Mouse (Mus musculus): ENCODE data around the gene Olfr1315-ps1. TPM values are rescaled to one million over a fixed set of nuclear protein-coding genes. Genes with fewer than 3 reads are reported as not detected.

The Olfr1315-ps1 gene
- total RNA-seq (2021), result not detected
- long read RNA-seq, experiment 1, result 0 reads
- long read RNA-seq, experiment 2, result 0 reads

DNA sequence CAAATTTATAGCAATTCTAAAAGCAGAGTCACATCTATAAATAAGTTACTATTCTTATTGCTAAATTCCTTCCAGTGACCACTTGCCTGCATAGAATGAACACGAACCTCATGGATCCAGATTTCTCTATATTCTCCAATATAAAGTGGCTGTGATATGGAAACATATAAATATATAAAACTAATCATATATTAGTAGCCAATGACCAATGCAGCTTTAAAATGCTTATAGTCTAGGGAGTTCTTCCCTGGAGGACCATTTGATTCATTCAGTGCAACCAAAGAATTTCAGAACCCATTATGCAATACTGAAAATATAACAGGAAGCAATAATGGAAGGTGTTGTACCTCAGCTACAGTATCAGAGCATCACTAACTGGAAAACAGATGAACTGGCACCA lies at the start of gene Olfr1315-ps1:
Gene Olfr1315-ps1 (minus strand): TSS at position 101 of the 400 bp plus-strand sequence.
- no peak for TF ChIP-seq CTCF (conservative IDR thresholded peaks at IDR 0.05)
- no peak for DNase-seq (ENCODE audit: low spot score in 2 of 2)
- Histone ChIP-seq H3K27ac (no peak within 1 kb of the TSS), H3K4me3 (no peak within 1 kb of the TSS)

DNA sequence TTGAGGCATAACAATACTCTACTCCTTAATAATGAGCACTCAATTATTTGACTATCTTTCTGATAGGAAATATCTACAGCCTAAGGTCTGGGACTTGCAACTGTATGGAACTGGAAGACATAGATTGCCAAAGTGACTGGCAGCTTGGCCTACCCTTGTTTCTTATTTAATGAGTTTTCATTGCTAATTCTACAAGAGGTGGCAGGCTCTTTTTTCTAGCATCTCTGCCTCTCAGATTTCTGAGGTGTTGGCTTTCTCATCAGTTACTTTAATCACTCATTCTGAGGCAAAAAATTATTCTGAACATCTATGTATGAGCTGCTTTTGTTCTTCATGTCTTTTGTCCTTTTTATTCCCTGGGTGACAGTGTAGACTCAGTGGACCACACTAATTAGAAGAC lies 38.7 kb upstream of the Olfr1315-ps1 start, which contains the start of gene Olfr1318:
Gene Olfr1318 (plus strand): TSS at position 301 of the 400 bp plus-strand sequence.
- H3K4me3 ChIP-seq, result no peak within 1 kb of the TSS
- DNase-seq (ENCODE audit: low spot score in 2 of 2), result no peak
- no peak within 1 kb of the TSS for H3K27ac ChIP-seq
- no peak for TF ChIP-seq CTCF (conservative IDR thresholded peaks at IDR 0.05)

GRCm38 (mm10) chr2:112140029-112140428 lies 24.8 kb upstream of the Olfr1315-ps1 start, which contains the start of gene Olfr1317:
Gene Olfr1317, plus strand, starts transcription at chr2:112140329.
- DNase-seq (ENCODE audit: low spot score in 2 of 2), result no peak
- Histone ChIP-seq H3K4me3 (no peak within 1 kb of the TSS), H3K27ac (no peak within 1 kb of the TSS)
- TF ChIP-seq CTCF (conservative IDR thresholded peaks at IDR 0.05), result no peak

DNA sequence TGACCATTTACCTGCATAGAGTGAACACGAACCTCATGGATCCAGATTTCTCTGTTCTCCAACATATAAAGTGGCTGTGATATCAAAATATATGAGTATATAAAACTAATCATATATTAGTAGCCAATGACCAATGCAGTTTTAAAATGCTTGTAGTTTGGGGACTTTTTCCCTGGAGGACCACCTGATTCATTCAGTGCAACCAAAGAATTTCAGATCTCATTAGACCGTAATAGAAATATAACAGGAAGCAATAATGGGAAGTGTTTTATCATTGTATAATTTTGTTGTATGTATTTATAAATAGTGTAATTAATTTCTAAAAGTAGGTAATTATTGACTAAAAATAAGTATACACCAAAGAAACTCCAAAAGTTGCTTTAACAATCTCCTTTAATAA lies 19.6 kb upstream of the Olfr1315-ps1 start, which contains the start of gene Olfr1316:
Gene Olfr1316 (minus strand): TSS at position 101 of the 400 bp plus-strand sequence.
- Histone ChIP-seq H3K27ac (no peak within 1 kb of the TSS), H3K4me3 (no peak within 1 kb of the TSS)
- DNase-seq (ENCODE audit: low spot score in 2 of 2), result no peak
- no peak for TF ChIP-seq CTCF (conservative IDR thresholded peaks at IDR 0.05)

DNA sequence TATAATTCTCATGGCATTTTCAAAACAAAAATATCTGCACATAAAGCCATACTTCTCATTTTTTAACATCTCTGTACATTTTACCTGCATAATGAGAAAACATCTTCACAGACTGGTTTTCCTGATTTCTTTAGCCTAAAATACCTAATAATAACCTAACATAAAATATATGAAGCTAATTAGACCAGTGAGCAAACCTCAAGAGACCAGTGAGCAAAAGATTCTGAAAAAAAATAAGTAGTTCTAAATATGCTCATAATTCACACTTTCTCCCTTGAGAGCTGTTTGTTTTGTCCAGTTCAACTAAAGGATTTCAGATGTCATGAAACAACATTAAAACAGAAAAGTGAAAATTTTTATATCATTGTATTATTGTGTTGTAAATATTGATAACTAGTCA lies 18.6 kb downstream of the Olfr1315-ps1 start, which contains the start of gene Olfr1314:
Gene Olfr1314 (minus strand): TSS at position 101 of the 400 bp plus-strand sequence.
- no peak within 1 kb of the TSS for H3K27ac ChIP-seq
- no peak for DNase-seq (ENCODE audit: low spot score in 2 of 2)
- no peak for TF ChIP-seq CTCF (conservative IDR thresholded peaks at IDR 0.05)
- no peak within 1 kb of the TSS for H3K4me3 ChIP-seq

DNA sequence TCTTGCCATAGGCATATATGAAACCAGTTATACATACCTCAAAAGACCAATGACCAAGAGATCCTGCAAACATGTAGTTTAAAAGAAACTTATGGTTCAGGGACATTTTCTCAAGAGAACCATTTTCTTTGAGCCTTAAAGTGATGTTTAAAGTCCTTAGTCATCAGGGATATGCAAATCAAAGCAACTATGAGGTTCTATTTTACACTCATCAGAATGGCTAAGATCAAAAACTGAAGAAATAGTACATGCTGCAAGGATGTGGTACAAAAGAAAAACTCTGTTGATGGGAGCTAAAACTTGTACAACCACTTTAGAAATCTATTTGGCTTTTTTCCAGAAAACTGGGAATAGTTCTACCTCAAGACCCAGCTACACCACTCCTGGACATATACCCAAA lies 37.5 kb downstream of the Olfr1315-ps1 start, which contains the start of gene Olfr1313:
Gene Olfr1313 (minus strand): TSS at position 101 of the 400 bp plus-strand sequence.
- DNase-seq (ENCODE audit: low spot score in 2 of 2), result no peak
- H3K4me3 ChIP-seq, result no peak within 1 kb of the TSS
- TF ChIP-seq CTCF (conservative IDR thresholded peaks at IDR 0.05), result no peak
- H3K27ac ChIP-seq, result no peak within 1 kb of the TSS

Other genes with a start within 250 kb of the Olfr1315-ps1 start
- not detected for gene Olfr1305, start 238.3 kb downstream of the Olfr1315-ps1 start, total RNA-seq (2021)
- not detected for gene Olfr1306, start 199.2 kb downstream of the Olfr1315-ps1 start, total RNA-seq (2021)
- gene Olfr1307, start 166.0 kb downstream of the Olfr1315-ps1 start, total RNA-seq (2021), result under 1 TPM; 0.02 to 0.05 TPM
- gene Olfr1308, start 150.5 kb downstream of the Olfr1315-ps1 start, total RNA-seq (2021), result not detected
- not detected for gene Olfr1309, start 125.2 kb downstream of the Olfr1315-ps1 start, total RNA-seq (2021)
- not detected for gene Olfr1310, start 102.7 kb downstream of the Olfr1315-ps1 start, total RNA-seq (2021)
- not detected for gene Olfr1311, start 91.0 kb downstream of the Olfr1315-ps1 start, total RNA-seq (2021)
- not detected for gene Olfr1312, start 65.2 kb downstream of the Olfr1315-ps1 start, total RNA-seq (2021)
- not detected for gene Olfr1313, start 37.6 kb downstream of the Olfr1315-ps1 start, total RNA-seq (2021)
- gene Olfr1314, start 18.7 kb downstream of the Olfr1315-ps1 start, total RNA-seq (2021), result not detected
- not detected for gene Olfr1316, start 19.5 kb upstream of the Olfr1315-ps1 start, total RNA-seq (2021)
- gene Olfr1317, start 24.9 kb upstream of the Olfr1315-ps1 start, total RNA-seq (2021), result not detected
- gene Olfr1318, start 38.8 kb upstream of the Olfr1315-ps1 start, total RNA-seq (2021), result not detected
- gene Lpcat4, start 124.0 kb upstream of the Olfr1315-ps1 start, total RNA-seq (2021), result 10 to 100 TPM; 87.5 to 89.8 TPM
- gene Nutm1, start 143.9 kb upstream of the Olfr1315-ps1 start, total RNA-seq (2021), result not detected
- 10 to 100 TPM; 51.6 to 52.0 TPM for gene Nop10, start 146.5 kb upstream of the Olfr1315-ps1 start, total RNA-seq (2021)
- gene Slc12a6, start 150.4 kb upstream of the Olfr1315-ps1 start, total RNA-seq (2021), result 100 to 1,000 TPM; 107 to 112 TPM
- under 1 TPM in 1 of 2 experiments, not detected in 1; 0.22 TPM for gene Gm21985, start 150.9 kb upstream of the Olfr1315-ps1 start, total RNA-seq (2021)

All from layer of hippocampus, adult 2 months (tissue).